Mouse (Mus musculus) embryo, embryonic 10.5 days (tissue): ENCODE results near the gene Olfr506.
"Not testable (repeated sequence)": the region's sequence is repeated elsewhere in the genome, so short reads cannot be mapped to it uniquely, and the experiment has no call there.

Source experiments
- DNase-seq: peaks from one replicate; pipeline ENCODE4 v3.0.0-alpha.2; 2015; ENCODE audit warnings: low spot score

Olfr506 gene

DNA sequence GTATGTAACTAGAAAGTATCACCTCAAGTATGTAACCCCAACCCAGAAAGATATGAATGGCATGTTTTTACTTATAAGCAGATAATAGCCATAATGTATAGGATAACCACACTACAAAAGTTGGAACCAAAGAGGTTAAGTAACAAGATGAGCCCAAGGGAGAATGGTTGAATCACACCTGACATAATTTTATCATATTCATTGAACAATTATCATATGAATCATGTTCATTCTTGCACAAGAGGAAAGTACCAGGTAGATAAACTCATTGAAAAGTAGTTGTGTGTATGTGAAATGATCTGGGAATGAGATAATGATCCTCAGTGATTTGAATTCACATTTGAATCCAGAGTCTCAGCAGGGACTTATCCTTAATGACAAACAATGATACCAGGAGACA lies at the start of gene Olfr506:
Gene Olfr506, plus strand, starts transcription at position 301 of the 400 bp plus-strand sequence.
- DNase-seq, result no peak

GRCm38 (mm10) chr7:108565693-108566092 lies 44.9 kb upstream of the Olfr506 start, which contains the start of gene Olfr504:
Gene Olfr504 (minus strand): TSS chr7:108565793.
- DNase-seq, result no peak

GRCm38 (mm10) chr7:108589797-108590196 lies 20.8 kb upstream of the Olfr506 start:
- no peak for DNase-seq

GRCm38 (mm10) chr7:108601916-108602315 lies 8.7 kb upstream of the Olfr506 start:
- DNase-seq, result not testable (repeated sequence)

DNA sequence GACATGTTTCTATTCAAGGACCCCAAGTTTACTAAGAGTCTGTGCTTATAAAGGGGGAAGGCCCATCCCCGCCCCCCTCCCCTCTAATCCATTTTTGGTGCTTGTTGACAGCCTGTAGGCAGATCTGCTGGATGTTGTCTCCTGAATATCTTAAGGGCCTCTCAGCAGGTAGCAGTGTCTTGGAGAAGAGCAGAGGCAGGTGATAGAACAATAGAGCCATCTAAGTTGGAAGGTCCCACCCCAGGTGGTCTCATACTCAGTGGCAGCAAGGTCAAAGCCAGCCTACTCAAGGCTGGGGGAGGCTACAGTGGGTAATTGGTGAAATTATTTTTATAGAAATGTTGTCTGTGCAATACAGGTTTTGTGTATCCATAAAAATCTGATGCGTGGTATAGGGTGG lies 3.5 kb downstream of the Olfr506 start:
- DNase-seq, result no peak

- not testable (repeated sequence) for DNase-seq
Measured at GRCm38 (mm10) chr7:108616781-108617180, 6.2 kb downstream of the Olfr506 start.

- no peak for DNase-seq
Measured at GRCm38 (mm10) chr7:108621514-108621913, 10.9 kb downstream of the Olfr506 start, which contains the start of gene Olfr507. Gene Olfr507 (plus strand): TSS chr7:108621814.

GRCm38 (mm10) chr7:108629694-108630093 lies 19.1 kb downstream of the Olfr506 start, which contains the start of gene Olfr508:
Gene Olfr508 (plus strand): TSS chr7:108629994.
- no peak for DNase-seq

- no peak for DNase-seq
Measured at GRCm38 (mm10) chr7:108651806-108652205, 41.2 kb downstream of the Olfr506 start, which contains the start of gene Olfr509. Gene Olfr509 (minus strand): TSS chr7:108651906.

GRCm38 (mm10) chr7:108662419-108662818 lies 51.8 kb downstream of the Olfr506 start:
- no peak for DNase-seq
